Mouse (Mus musculus) activated CD4-positive, CD25-positive, alpha-beta regulatory T cell, adult 4 months (primary cell): Measurements from ENCODE around the gene Trpc1. TPM values are rescaled to one million over a fixed set of nuclear protein-coding genes. Genes with fewer than 3 reads are reported as not detected.

Experiments used
- ATAC-seq: one replicate; pipeline ENCODE4 v1.8.0; 2017
- polyA plus RNA-seq, 2 experiments: library from polyadenylated mRNA; unstranded; fragments of 100-300 nt; shearing (Covaris generic); gene quantifications; one replicate each; pipeline ENCODE4 v1.2.1; 2017

Trpc1 gene
- polyA plus RNA-seq, 2 experiments from 2014 or later, result 0.10 to 0.13 TPM

DNA sequence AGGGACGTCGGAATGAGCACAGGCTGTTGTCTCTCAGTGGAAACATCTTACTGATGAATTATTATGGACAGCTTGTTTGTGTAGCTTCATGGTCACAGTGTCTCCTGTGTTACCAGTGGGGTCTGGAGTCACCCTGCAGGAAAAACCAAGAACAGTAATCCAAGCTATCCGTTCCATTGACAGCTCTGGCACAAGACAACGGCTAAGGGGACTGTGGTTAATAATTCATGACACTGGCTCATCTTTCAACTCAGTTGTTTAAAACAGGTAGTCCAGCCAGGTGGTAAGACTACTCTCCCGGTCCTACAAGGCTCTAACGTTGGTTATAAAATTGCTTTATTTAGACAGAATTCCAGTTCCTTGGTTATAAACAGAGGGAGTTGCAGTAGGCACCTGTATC, 53.6 kb downstream of the Trpc1 start:
- no peak for ATAC-seq

DNA sequence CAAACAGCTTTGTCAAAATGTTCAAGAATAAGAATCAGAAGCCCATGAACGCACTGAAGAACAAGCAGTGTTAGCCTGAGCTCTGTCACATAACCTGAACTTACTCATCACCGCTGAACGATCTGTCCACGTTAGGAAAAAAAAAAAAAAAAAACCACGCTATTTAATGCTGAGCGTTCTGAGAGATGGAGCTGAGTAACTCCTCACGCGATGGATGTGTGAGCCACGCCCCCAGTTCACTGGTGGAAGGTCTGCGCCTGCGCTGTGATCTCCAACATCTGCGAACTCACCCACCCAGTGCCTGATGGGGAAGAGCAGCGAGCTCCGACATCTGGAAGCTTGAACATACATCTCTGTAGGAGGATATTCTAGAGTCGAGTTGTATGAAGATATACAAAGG, 55.2 kb downstream of the Trpc1 start:
- no peak for ATAC-seq

DNA sequence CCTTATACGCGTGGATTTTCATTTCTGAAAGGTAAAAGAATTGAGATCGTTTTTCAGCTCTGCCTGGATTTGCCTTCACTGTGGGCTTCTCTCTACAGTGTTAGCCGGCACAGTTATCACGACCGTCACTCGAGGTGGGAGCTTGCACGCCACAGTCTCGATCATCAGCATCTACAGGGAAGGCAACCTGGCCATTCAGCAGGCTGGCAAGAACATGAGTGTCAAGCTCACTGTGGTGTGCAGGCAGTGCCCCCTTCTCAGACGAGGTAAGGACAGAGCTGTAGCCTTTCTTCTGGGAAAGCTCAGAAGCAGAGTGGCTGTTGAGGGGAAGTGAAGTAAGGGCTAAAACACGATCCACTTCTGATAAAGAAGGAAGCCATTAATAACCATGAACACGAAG, 55.6 kb downstream of the Trpc1 start:
- no peak for ATAC-seq

DNA sequence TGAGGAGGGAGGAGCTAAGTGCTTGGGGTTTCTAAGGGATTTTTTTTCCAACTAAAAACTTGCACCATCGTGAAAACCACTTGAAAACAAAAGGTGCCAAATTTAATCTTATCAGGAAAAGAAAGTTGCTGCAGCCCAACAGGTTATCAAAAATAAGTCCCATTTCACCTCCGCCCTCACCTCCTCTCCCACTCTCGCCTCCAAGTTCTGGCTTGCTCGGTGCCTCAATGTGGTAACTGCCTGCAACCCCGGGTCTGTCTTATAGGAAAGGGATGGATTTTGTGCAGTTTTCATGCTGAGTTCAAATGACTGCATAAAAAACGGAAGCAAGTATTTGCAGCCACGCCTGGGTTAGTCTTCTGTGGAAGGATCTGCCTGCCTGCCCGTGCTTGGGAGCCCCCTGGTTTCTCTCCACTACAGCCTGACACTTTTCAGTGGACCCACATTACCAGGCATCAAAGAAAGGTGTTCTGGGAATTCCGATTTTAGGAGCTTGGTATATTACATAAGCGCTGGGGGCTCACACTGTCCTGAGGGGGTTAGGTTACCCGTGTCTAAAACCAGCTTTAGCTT, 56.6 kb downstream of the Trpc1 start:
- ATAC-seq, result no peak

DNA sequence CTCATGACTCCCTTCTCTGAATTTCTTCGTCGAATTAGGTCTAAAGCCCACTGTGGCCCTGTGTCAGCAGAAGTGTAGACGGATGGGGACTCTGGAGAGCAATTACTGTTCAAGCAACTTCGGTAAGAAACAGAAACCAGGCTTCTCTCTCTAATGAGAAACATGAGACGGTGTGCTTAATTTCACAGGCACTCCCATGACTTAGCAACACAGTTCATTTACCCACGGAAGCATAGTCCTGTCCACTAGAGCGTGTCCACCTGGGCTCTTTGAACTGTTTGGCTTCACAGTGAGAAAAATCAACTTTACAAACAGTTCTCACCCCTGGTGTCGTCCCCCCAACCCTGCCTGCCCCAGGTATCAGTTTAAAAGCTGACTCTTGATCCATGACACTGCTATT, 57.4 kb downstream of the Trpc1 start:
- ATAC-seq, result no peak

DNA sequence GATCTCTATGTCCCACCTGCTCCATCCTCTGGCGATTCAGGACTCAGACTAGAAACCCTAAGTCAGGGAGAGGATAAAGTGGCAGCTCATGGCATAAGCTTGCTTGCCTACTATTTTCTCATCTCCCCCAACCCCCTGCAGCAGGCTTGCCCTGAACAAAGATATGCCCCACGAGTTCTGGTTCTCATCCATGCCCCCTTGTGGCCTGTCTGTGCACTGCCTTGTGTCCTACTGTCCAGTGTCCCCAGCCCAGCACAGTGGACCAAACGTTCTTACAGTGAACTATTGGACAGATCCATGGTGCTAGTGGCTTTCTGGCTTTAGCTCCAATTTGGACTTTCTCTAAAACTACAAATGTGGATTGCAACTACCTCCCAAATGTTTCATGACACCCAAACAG, 62.1 kb downstream of the Trpc1 start:
- ATAC-seq, result no peak

DNA sequence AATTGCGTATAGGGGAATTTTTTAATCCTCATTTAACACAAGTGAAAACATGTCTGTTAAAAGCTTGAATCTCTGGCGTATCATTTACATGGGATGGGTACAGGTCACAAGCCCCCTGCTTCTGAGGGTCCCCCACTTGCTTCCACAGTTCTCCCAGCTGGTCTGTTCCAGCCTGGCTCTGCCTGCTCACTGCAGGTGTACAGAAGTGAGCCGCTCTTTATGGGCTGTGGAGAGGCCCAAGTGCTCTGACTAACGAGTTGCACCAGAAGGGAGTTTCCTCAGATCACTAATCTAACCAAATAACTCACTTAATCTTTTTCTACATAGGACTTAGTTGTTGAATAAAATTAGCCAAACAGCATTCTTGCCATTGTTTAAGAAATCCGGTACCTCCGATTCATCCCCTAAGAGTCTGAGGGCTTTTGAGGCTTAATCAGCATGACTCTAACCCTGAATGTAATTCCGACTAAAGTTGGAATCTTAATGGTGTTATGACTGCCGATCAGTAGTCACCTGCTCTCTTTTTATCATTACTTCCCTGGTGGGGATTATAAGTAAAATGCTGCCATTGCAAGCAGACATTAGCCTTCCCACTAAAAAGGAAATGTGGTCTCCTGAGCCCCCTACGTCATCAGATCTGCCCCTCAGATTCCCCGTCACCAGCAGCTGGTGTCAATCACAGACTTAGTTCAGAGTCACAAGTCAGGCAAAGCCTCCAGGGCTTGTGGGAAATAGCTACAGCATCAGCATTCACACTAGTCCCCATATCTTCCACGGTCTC, 64.3 kb downstream of the Trpc1 start:
- ATAC-seq, result no peak

DNA sequence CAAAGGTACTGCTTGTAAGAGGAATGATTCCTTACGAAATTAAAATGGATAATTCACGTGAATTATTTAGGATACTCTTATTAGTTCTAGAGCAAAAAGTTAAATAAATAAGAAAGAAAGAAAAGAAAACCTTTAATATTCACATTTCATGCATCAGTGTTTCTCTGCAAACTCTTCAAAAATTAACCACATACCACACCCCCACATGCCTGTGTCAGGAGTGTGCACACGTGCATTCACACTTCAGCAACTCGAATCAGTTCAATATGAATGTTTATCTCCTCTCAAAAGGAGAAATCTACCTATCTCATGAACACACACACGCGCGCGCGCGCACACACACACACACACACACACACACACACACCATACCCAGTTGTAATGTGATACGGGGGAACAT, 69.5 kb downstream of the Trpc1 start:
- no peak for ATAC-seq

DNA sequence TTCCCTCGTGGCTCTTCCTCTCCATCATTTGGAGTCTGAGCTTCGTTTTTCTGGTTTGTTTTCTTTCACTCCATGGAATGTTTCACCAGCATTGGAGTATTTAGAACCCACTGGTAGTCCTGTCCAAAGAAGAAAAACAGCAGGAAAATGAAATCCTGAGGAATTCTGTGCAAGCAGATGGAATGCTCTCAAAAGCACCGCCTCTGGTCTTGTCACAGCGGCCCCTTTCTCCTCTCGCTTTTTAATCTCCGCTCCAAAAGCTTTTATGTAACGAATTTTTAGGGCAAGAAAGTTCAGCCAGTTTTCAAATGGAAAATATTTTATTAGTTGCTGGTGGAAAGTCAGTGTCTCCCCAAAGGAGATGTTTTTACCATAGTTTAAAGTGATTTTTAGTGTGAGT, 70.2 kb downstream of the Trpc1 start:
- ATAC-seq, result no peak

DNA sequence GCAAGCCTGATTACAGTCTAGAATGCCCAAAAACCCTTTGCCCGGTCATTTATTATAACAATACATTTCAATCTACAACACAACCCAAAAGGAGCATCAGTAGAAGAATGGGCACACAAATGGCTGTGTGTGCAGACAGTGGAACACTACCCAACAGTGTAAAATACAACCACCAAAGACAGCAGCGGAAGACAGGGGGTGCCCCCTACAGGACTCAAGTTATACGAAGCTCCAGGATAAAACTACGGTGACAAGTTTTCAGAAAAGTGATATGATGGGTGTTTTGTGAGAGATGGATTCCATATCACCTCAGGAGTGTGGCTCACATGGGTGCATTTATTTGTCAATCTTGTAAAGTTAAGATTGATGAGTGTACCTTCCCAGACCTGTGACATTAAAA, 74.2 kb downstream of the Trpc1 start:
- no peak for ATAC-seq

DNA sequence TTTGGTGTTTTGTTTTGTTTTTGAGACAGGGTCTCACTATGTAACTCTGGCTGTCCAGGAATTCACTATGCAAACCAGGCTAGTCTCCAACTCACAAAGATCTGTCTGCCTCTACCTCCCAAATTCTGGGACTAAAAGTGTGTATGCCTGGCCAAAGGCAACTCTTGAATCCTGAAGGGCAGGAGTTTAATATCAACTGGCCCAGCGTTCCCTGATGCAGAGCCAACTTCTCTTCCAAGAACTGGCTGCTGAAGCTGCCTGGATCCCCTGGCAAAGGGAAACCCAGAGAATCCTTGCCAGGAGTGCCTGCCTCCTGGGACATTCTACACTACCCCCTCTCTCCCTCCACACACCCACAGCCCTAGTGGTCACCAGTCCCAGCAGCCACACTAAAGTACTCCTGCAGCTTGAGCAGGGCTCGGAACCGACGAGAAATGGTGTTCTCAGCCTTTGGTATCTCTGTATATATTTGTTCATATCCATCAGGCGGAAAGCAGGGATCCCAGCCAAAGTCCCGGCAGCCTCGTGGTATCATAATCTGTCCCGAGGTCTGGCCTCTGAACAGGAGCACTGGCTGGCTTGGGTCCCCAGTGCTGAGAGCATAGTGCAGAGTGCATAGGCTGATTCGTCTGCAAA, 75.0 kb downstream of the Trpc1 start:
- no peak for ATAC-seq

DNA sequence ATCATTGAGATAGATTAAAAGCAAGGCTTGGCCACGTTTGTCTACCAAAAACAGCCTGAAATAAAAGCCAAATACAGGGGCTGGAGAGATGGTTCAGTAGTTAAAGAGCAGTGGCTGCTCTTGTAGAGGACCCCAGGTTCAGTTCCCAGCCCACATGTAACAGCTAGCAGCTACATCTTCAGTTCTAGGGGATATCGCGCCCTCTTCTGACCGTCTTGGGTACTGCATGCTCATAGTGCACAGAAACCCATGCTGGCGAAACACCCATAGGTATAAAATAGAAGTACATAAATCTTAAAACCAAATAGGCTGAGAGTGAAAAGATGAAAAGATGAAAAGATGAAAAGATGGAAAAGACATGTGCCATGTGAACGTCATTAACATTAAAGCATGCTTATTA, 77.4 kb downstream of the Trpc1 start:
- ATAC-seq, result no peak

DNA sequence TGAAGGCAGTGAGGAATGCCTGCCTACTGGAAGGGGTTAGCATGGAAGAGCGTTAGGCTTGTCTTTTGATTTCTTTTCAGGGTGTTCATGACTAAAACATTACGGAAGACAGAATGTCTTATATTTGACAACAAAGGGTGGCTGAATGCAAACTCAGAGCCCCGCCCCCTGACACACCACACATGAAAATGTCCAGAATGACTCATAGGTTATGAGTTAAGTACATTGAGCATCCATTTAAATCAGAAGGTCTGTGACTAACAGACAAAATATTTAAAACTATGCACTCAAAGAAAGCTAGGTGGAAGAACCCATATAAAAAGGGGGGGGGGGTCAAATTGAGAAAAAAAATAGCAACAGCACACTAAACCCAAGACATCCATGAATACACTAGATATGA, 77.8 kb downstream of the Trpc1 start:
- ATAC-seq, result no peak

DNA sequence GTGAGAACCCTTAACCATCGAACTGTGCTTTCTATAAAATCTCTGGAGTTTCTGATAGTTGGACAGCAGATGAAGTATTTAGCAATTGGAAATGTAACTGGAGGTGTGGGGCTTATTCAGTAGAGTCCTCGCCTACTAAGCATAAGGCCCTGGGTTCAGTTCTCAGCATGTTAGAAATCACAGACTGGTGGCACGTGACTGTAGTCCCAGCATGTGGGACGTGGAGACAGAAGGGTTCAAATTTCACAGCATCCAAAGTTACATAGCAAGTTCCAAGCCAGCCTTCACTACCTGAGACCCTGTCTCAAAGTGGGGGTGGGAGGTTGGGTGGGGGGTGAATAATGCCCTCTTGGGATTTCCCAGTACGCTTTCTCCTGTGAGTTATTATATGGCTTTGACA, 81.9 kb downstream of the Trpc1 start:
- no peak for ATAC-seq

DNA sequence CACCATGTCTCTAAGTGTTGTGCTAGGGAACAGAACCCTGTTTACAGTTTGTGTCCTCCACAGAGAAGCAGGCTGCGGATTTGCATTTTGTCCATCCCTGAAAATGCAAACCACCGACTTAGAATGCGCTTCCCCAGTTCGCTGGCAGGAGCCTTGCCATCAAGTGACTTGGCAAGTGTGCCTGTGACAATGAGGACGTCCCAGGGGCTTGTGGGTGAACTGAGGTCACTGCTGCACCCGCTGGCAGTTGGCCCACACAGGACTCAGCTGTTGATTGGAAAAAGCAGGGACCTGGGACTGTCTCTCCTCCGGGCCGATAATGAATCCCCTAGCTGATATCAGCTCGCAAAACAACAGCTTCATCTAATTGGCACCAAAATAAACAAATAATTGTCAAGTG, 82.3 kb downstream of the Trpc1 start:
- no peak for ATAC-seq

DNA sequence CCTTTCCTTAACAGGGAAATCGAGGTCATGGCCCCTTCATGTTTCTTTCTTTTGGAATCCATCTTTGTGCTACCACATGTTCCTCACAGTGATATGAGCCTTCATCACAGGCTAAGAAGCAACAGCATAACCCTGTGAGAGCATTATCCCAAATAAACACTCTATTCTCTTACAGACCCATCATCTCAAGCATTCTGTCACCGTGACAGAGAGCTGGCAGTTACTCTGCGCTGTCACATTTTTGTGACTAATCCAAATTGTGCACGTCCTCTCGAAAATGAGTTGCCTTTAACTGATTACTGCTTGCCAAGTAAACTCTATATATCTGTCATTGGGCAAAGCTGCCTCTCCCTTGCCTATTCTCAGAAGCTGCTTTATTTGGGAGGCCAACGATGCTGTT, 84.3 kb downstream of the Trpc1 start:
- ATAC-seq, result no peak

DNA sequence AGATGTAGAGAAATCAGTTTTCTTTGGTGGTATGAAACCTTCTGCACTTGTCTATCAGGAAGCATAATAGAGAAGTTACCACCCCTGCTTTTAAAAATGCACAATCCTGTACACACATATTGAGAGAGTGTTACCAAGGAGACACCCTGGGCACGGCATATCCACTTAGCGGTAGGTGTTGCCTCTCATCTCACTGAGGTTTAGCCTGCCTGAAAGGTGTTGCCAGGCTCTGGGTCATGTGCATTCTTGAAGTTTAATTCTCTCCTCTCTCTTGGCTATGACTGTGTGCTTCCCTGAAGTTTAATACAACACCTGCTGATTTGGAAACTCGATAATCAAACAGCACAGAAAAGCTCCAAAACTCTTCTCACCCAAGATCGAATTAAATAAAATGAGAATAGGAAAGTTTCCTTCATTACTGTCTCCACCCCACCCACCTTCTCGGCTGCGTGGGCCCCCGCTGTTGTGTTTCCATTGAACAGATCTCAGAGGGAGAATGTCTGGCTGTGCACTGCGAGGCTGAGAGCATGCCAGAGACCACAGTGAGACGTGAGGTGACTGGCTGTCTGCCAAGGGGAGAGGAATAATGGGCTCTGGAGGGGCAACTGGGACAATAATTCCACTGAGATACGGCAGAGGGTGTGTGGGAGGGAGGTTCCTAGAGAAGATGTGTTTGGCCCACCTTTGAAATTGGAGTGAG, 85.7 kb downstream of the Trpc1 start:
- ATAC-seq, result no peak

DNA sequence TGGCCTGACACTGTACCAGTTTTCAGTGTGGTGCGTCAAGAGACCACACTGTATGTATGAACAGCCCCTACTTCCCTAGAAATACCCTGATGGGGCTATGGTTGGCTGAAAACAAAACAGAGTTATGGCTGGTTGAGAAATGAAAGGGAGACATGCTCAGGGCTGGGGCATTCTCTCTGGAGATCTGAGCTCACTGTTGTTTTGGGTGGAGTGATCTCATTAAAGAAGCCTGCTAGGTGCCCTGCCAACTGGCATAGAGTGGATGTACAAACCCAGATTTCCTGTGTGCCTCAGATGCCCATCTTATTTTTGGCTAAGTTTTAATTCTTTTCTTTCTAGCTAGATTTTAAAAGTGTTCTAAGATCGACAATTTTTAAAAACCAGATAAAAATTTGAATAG, 92.2 kb downstream of the Trpc1 start:
- ATAC-seq, result no peak

Other genes starting within 250 kb of the Trpc1 start
- 100 to 1,000 TPM; 173 to 228 TPM for gene U2surp, start 238.4 kb downstream of the Trpc1 start, polyA plus RNA-seq
- under 1 TPM in 1 of 2 experiments, not detected in 1; 0.06 TPM for gene Paqr9, start 190.7 kb downstream of the Trpc1 start, polyA plus RNA-seq
- under 1 TPM in 1 of 2 experiments, not detected in 1; 0.08 TPM for gene Pcolce2, start 112.8 kb downstream of the Trpc1 start, polyA plus RNA-seq
- under 1 TPM; 0.28 to 0.63 TPM for gene Pls1, start 94.9 kb upstream of the Trpc1 start, polyA plus RNA-seq
- gene Atr, start 107.2 kb upstream of the Trpc1 start, polyA plus RNA-seq, result 10 to 100 TPM; 18.3 to 23.2 TPM
- 10 to 100 TPM; 37.3 to 54.8 TPM for gene Xrn1, start 204.4 kb upstream of the Trpc1 start, polyA plus RNA-seq